Mouse (Mus musculus) mature B cell (primary cell): ENCODE measurements around the gene Zfp709.
"Not testable (repeated sequence)": the region's sequence is repeated elsewhere in the genome, so short reads cannot be mapped to it uniquely, and the experiment has no call there.

Experiments
- in situ Hi-C: fragments of 300-500 bp; cut with MboI; formaldehyde crosslinking; loops from 2 replicates; pipeline ENCODE4 v1.14.3; 2019

Zfp709 gene

GRCm38 (mm10) chr8:71925791-71926190, 44.0 kb downstream of the Zfp709 start:
- in situ Hi-C loops, result no loop called here

GRCm38 (mm10) chr8:71926551-71926950, 44.7 kb downstream of the Zfp709 start:
- in situ Hi-C loops, result no loop called here

- in situ Hi-C loops, result no loop called here
Observed at GRCm38 (mm10) chr8:71927779-71928178, 46.0 kb downstream of the Zfp709 start.

- in situ Hi-C loops, result not testable (repeated sequence)
Observed at GRCm38 (mm10) chr8:71938037-71938436, 56.2 kb downstream of the Zfp709 start.

- in situ Hi-C loops, result no loop called here
Observed at GRCm38 (mm10) chr8:71940293-71941208, 58.7 kb downstream of the Zfp709 start.

GRCm38 (mm10) chr8:71941776-71942175, 60.0 kb downstream of the Zfp709 start:
- in situ Hi-C loops, result no loop called here
